Mouse (Mus musculus) liver, adult (tissue): ENCODE data around the gene Nrbp1.

ENCODE experiments used
- GATA4 ChIP-seq: IDR thresholded peaks from 2 replicates; pipeline ENCODE4 v1.6.1; 2014; ENCODE audit warnings: mild to moderate bottlenecking, low read length; ENCODE audit not compliant: insufficient replicate concordance

Nrbp1 gene

GRCm38 (mm10) chr5:31200327-31200768 is 40.3 kb upstream of the Nrbp1 start:
- TF ChIP-seq GATA4 = no peak

- TF ChIP-seq GATA4 = no peak
Observed at GRCm38 (mm10) chr5:31201042-31201741, 39.5 kb upstream of the Nrbp1 start.

GRCm38 (mm10) chr5:31201742-31202590 is 38.7 kb upstream of the Nrbp1 start, which contains the start of gene Zfp513:
Gene Zfp513 (minus strand): TSS chr5:31202303.
- TF ChIP-seq GATA4 = no peak

- no peak for TF ChIP-seq GATA4
Observed at GRCm38 (mm10) chr5:31202933-31203332, 37.7 kb upstream of the Nrbp1 start.

- TF ChIP-seq GATA4 = no peak
Observed at GRCm38 (mm10) chr5:31203866-31204265, 36.8 kb upstream of the Nrbp1 start.

GRCm38 (mm10) chr5:31204421-31204820 is 36.2 kb upstream of the Nrbp1 start:
- no peak for TF ChIP-seq GATA4

GRCm38 (mm10) chr5:31218294-31218693 is 22.4 kb upstream of the Nrbp1 start:
- TF ChIP-seq GATA4 = no peak

- TF ChIP-seq GATA4 = no peak
Observed at GRCm38 (mm10) chr5:31219070-31219469, 21.6 kb upstream of the Nrbp1 start.

- no peak for TF ChIP-seq GATA4
Observed at GRCm38 (mm10) chr5:31219474-31219873, 21.2 kb upstream of the Nrbp1 start.

- no peak for TF ChIP-seq GATA4
Observed at GRCm38 (mm10) chr5:31219911-31220447, 20.7 kb upstream of the Nrbp1 start.

- peak; percentile 6; the same call in 1 of the 2 replicates for TF ChIP-seq GATA4
Observed at GRCm38 (mm10) chr5:31220448-31221303, 20.0 kb upstream of the Nrbp1 start, which contains the start of gene Ppm1g. Gene Ppm1g (minus strand): TSS chr5:31220687.

GRCm38 (mm10) chr5:31221304-31221945 is 19.2 kb upstream of the Nrbp1 start:
- TF ChIP-seq GATA4 = no peak

GRCm38 (mm10) chr5:31222696-31223095 is 18.0 kb upstream of the Nrbp1 start:
- no peak for TF ChIP-seq GATA4

- TF ChIP-seq GATA4 = no peak
Observed at GRCm38 (mm10) chr5:31226641-31227040, 14.0 kb upstream of the Nrbp1 start.
